Mouse (Mus musculus): ENCODE measurements around the gene Nav1. TPM values are rescaled to one million over a fixed set of nuclear protein-coding genes. Genes with fewer than 3 reads are reported as not detected.

The Nav1 gene
- polyA plus RNA-seq, 1 experiment from 2014 or later, result 59.4 TPM

- no peak for ATAC-seq (replicated peaks)
- H3K9me3 ChIP-seq, result no peaks in the 10 kb centered on the region
- H3K4me3 ChIP-seq, result no peak overlapping the region
- H3K9ac ChIP-seq, result no peak overlapping the region
- no peaks in the 10 kb centered on the region for H3K36me3 ChIP-seq (replicated peaks)
- WGBS, result 85% methylated on average over 9 of the region's 9 CpGs
- no peak overlapping the region for H3K4me2 ChIP-seq
- H3K27me3 ChIP-seq (replicated peaks), result no peaks in the 10 kb centered on the region
- no peak overlapping the region for H3K27ac ChIP-seq
- peaks cover 31% of the 10 kb centered on the region for H3K4me1 ChIP-seq
These were observed 16.3 kb downstream of the Nav1 start for GRCm38 (mm10) chr1:135590776-135591175.

DNA sequence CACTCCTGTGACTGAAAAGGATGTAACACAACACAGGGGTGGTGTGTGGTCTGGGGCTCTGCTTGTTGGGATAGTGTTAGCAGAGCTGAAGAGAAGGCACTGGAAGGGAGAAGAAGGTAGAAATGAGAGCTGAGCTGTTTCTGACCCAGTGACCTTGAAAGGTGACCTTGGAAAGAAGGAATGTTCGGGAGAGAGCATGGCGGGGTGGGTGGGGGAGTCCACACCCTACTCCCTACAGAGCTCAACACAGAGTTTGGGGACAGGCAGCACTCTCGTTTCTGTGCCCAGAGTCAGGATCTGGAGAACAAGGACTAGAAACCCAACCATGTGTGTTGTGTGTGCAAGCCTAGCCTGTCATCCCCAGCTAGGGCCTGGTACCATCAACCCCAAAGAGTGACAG, 18.1 kb downstream of the Nav1 start:
- Histone ChIP-seq H3K4me2 (no peak overlapping the region), H3K4me1 (peaks cover 29% of the 10 kb centered on the region), H3K27ac (peak overlapping the region; percentile 67; the same call in 1 of the 2 replicates), H3K36me3 (replicated peaks) (no peaks in the 10 kb centered on the region), H3K4me3 (no peak overlapping the region), H3K9ac (no peak overlapping the region), H3K27me3 (replicated peaks) (no peaks in the 10 kb centered on the region), H3K9me3 (no peaks in the 10 kb centered on the region)
- WGBS, result 79% methylated on average over 3 of the region's 3 CpGs
- no peak for ATAC-seq (replicated peaks)

DNA sequence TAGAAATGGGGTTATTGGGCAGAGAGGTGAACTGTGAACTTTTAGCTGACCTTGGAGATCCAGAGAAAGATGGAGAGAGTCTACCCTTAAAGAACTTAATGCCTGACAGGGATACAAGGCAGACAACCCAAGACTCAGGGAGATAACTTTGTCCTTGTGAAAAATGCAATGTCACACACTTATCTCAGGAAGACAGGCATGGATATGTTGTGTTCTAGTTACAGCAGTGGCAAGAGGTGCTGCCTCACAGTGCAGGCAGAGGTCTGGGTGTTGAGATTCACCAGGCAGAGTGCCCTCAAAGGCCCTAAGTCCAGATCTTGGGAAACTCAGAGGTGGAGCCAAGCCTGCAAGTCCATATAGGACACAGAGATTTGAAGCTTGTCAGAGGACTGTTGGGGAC, 20.2 kb downstream of the Nav1 start:
- no peak for ATAC-seq (replicated peaks)
- no peak overlapping the region for H3K4me3 ChIP-seq
- peaks cover 37% of the 10 kb centered on the region for H3K4me1 ChIP-seq
- H3K4me2 ChIP-seq, result no peak overlapping the region
- H3K36me3 ChIP-seq (replicated peaks), result no peaks in the 10 kb centered on the region
- no peak overlapping the region for H3K9ac ChIP-seq
- H3K9me3 ChIP-seq, result no peaks in the 10 kb centered on the region
- no peaks in the 10 kb centered on the region for H3K27me3 ChIP-seq (replicated peaks)
- no peak overlapping the region for H3K27ac ChIP-seq

- Histone ChIP-seq H3K4me3 (peak overlapping the region; percentile 84), H3K4me1 (peaks cover 50% of the 10 kb centered on the region), H3K36me3 (replicated peaks) (no peaks in the 10 kb centered on the region), H3K9ac (peak overlapping the region; percentile 82), H3K9me3 (no peaks in the 10 kb centered on the region), H3K27ac (peak overlapping the region; percentile 94), H3K4me2 (peak overlapping the region; percentile 75), H3K27me3 (replicated peaks) (no peaks in the 10 kb centered on the region)
- WGBS, result 0% methylated on average over 17 of the region's 19 CpGs
- ATAC-seq (replicated peaks), result peak; percentile 70
These were observed 21.5 kb downstream of the Nav1 start for GRCm38 (mm10) chr1:135585573-135585972.

- Histone ChIP-seq H3K4me2 (peak overlapping the region; percentile 75), H3K36me3 (replicated peaks) (no peaks in the 10 kb centered on the region), H3K4me1 (peaks cover 57% of the 10 kb centered on the region), H3K27me3 (replicated peaks) (no peaks in the 10 kb centered on the region), H3K27ac (peak overlapping the region; percentile 94), H3K9ac (peak overlapping the region; percentile 82), H3K9me3 (no peaks in the 10 kb centered on the region), H3K4me3 (peak overlapping the region; percentile 84)
- WGBS, result 1% methylated on average over 70 of the region's 73 CpGs
- peak; percentile 75 for ATAC-seq (replicated peaks)
These were observed 22.2 kb downstream of the Nav1 start for GRCm38 (mm10) chr1:135584587-135585541.

DNA sequence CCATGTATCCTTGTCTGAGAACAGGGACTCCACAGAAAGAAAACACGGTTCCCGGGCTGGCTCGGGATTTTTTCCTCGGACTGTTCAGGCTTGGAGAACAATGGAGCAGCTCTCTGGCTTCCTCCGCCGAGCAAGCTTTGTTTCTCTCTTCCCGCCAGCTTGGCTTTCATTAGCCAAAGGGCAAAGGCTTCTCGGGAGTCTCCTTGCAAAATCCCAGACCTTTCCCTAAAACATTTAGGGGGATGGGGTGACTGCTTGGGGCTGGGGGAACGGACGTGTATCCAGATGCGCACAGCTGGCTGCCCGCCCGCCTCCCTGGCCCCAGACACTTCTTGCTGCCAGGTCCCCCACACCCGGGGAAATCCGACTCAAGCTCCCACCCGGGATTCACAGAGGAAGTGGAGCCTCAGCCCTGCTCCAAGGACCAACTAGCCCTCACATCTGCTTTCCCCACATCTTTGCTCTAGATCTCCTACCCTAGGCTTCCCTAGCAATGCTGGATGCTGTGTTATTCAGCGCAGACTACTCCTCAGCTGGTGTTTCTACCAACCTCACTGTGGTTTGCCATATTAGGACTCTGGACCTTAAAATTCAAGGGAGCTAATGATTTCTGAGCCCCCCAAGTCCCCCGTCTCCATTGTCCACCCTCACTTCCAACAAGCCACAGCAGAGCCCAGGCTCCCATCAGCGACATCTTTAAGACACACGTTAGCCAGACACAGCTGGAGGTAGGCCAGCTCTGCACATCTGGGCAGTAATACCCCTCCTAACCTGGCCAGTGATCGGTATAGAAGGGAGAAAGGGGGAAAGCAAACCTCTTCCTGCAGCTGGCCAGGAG, 23.2 kb downstream of the Nav1 start:
- H3K4me1 ChIP-seq, result peaks cover 65% of the 10 kb centered on the region
- H3K27me3 ChIP-seq (replicated peaks), result no peaks in the 10 kb centered on the region
- H3K36me3 ChIP-seq (replicated peaks), result no peaks in the 10 kb centered on the region
- ATAC-seq (replicated peaks), result no peak
- 1% methylated on average over 21 of the region's 21 CpGs for WGBS
- peak overlapping the region; percentile 82 for H3K9ac ChIP-seq
- H3K4me3 ChIP-seq, result peak overlapping the region; percentile 84
- peak overlapping the region; percentile 75 for H3K4me2 ChIP-seq
- no peaks in the 10 kb centered on the region for H3K9me3 ChIP-seq
- H3K27ac ChIP-seq, result peak overlapping the region; percentile 94

GRCm38 (mm10) chr1:135583081-135583677, 23.9 kb downstream of the Nav1 start:
- H3K4me1 ChIP-seq, result peaks cover 66% of the 10 kb centered on the region
- 5% methylated on average over 15 of the region's 15 CpGs for WGBS
- H3K9ac ChIP-seq, result peak overlapping the region; percentile 82
- peak; percentile 69 for ATAC-seq (replicated peaks)
- H3K9me3 ChIP-seq, result no peaks in the 10 kb centered on the region
- peak overlapping the region; percentile 84 for H3K4me3 ChIP-seq
- H3K27ac ChIP-seq, result peak overlapping the region; percentile 94
- no peaks in the 10 kb centered on the region for H3K27me3 ChIP-seq (replicated peaks)
- peak overlapping the region; percentile 75 for H3K4me2 ChIP-seq
- H3K36me3 ChIP-seq (replicated peaks), result 0 out of 2 replicates have a peak, but pooled peaks cover 2% of the 10 kb centered on the region

DNA sequence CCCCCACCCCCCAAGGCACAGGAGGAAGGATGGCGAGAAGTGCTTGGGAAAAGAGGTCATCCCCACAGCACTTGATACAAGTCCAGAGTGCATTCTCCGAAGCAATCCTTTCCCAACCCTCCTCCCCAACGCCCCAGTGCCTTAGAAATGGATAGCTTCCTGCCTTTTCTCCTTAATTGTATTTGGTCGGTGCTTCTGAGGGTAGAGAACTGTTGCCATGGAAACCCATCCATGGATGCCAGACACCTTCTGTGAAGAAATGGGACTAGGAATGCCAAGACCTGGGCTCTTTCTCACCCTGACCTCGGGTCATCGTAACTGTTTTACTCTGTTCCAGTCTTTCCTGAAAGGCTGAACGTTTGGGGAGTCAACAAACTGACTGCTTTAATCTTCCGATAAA, 26.1 kb downstream of the Nav1 start:
- no peak for ATAC-seq (replicated peaks)
- peak overlapping the region; percentile 84 for H3K4me3 ChIP-seq
- H3K36me3 ChIP-seq (replicated peaks), result 0 out of 2 replicates have a peak, but pooled peaks cover 3% of the 10 kb centered on the region
- H3K27me3 ChIP-seq (replicated peaks), result no peaks in the 10 kb centered on the region
- H3K4me1 ChIP-seq, result peaks cover 70% of the 10 kb centered on the region
- 0 out of 2 replicates have a peak overlapping the region, but pooled peaks have one; percentile 8 for H3K9ac ChIP-seq
- H3K9me3 ChIP-seq, result no peaks in the 10 kb centered on the region
- H3K4me2 ChIP-seq, result peak overlapping the region; percentile 75
- 9% methylated on average over 8 of the region's 8 CpGs for WGBS
- H3K27ac ChIP-seq, result no peak overlapping the region; the same call in 1 of the 2 replicates

- H3K4me3 ChIP-seq, result 0 out of 2 replicates have a peak overlapping the region, but pooled peaks have one; percentile 84
- no peak overlapping the region for H3K9ac ChIP-seq
- ATAC-seq (replicated peaks), result no peak
These were observed 28.0 kb downstream of the Nav1 start for GRCm38 (mm10) chr1:135579111-135579510.

GRCm38 (mm10) chr1:135577793-135578192, 29.3 kb downstream of the Nav1 start:
- WGBS, result 70% methylated on average over 2 of the region's 2 CpGs
- Histone ChIP-seq H3K9ac (no peak overlapping the region), H3K27ac (no peak overlapping the region), H3K4me3 (no peak overlapping the region), H3K4me1 (peaks cover 82% of the 10 kb centered on the region), H3K4me2 (no peak overlapping the region), H3K27me3 (replicated peaks) (no peaks in the 10 kb centered on the region), H3K9me3 (no peaks in the 10 kb centered on the region), H3K36me3 (replicated peaks) (0 out of 2 replicates have a peak, but pooled peaks cover 3% of the 10 kb centered on the region)
- ATAC-seq (replicated peaks), result no peak

More at GRCm38 (mm10) chr1:135579111-135579510, 28.0 kb downstream of the Nav1 start:
- no peaks in the 10 kb centered on the region for H3K27me3 ChIP-seq (replicated peaks)
- H3K4me2 ChIP-seq, result peak overlapping the region; percentile 75
- no peak overlapping the region for H3K27ac ChIP-seq
- H3K4me1 ChIP-seq, result peaks cover 77% of the 10 kb centered on the region
- H3K36me3 ChIP-seq (replicated peaks), result 0 out of 2 replicates have a peak, but pooled peaks cover 3% of the 10 kb centered on the region
- 62% methylated on average over 3 of the region's 3 CpGs for WGBS
- H3K9me3 ChIP-seq, result no peaks in the 10 kb centered on the region

- no peak overlapping the region for H3K4me2 ChIP-seq
- H3K9ac ChIP-seq, result no peak overlapping the region
- no peak for ATAC-seq (replicated peaks)
- no peaks in the 10 kb centered on the region for H3K27me3 ChIP-seq (replicated peaks)
- peaks cover 61% of the 10 kb centered on the region for H3K4me1 ChIP-seq
- WGBS, result 98% methylated on average over 1 of the region's 1 CpGs
- H3K9me3 ChIP-seq, result no peaks in the 10 kb centered on the region
- H3K4me3 ChIP-seq, result no peak overlapping the region
- 0 out of 2 replicates have a peak, but pooled peaks cover 3% of the 10 kb centered on the region for H3K36me3 ChIP-seq (replicated peaks)
- no peak overlapping the region for H3K27ac ChIP-seq
These were observed 31.7 kb downstream of the Nav1 start for GRCm38 (mm10) chr1:135575393-135575792.

Data from midbrain, embryonic 15.5 days (tissue).